Mouse (Mus musculus): ENCODE results near the gene Ptger1. TPM values are rescaled to one million over a fixed set of nuclear protein-coding genes. Genes with fewer than 3 reads are reported as not detected.

Ptger1 gene
- polyA plus RNA-seq, 1 experiment from 2014 or later, result 0.43 TPM

DNA sequence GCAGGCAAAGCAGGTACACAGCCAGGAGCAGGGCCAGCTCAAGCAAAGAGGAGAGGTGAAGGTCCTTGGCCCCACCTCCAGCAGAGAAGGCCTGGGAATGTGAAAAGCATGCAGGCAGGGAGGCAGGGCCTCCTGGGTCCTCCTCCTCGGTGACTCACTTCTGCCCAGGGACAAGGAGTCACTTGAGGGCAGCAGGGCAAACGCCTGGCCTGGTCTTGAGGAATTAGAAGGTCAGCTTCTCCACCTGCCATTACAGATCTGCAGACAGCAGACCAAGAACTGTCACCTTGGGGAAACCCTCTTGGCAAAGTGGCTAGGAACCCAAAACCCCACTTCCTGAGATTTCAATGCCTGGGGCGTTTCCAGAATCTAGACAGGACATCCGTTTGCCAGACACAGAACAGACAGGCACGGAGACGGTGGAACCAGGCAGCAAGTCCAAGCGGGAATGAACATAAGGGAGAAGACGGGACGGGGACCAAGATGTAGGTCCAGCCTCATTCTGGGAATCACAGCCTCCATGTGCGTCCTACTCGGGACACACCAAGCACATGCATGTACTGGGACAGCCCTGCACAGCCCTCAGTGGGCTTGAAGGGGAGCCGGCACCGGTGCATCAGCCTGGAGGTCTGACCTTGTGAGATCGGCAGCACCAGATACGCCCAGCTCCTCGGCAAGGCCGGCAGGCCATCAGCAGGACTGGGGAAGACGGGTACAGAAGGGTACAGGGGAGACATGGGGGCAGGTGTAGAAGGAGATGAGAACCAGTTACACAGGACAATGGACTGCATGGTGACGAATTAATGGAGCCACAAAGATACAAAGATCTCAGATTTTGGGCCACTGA lies 31.1 kb downstream of the Ptger1 start:
- peak overlapping the region; percentile 98 for H3K9ac ChIP-seq (ENCODE audit: low read length)
- WGBS, result 36% methylated on average over 19 of the region's 19 CpGs
- H3K27me3 ChIP-seq (ENCODE audit: control insufficient read depth, insufficient read depth, low read length), result no peaks in the 10 kb centered on the region
- H3K27ac ChIP-seq (ENCODE audit: low read length), result peak overlapping the region; percentile 87
- peak overlapping the region; percentile 90 for H3K4me3 ChIP-seq (ENCODE audit: low read length)
- no peak; the same call in 1 of the 2 replicates for ATAC-seq (replicated peaks; ENCODE audit: extremely low read depth, insufficient read depth, low FRiP score)
- peaks cover under 1% of the 10 kb centered on the region; the same call in 1 of the 2 replicates for H3K36me3 ChIP-seq (ENCODE audit: control insufficient read depth, insufficient read depth)
- H3K4me1 ChIP-seq (ENCODE audit: control insufficient read depth, insufficient read depth, low read length), result peaks cover 35% of the 10 kb centered on the region
- H3K4me2 ChIP-seq (ENCODE audit: low read depth, low read length), result peak overlapping the region; percentile 95
- H3K9me3 ChIP-seq (replicated peaks; ENCODE audit: control insufficient read depth, low read length), result no peaks in the 10 kb centered on the region

DNA sequence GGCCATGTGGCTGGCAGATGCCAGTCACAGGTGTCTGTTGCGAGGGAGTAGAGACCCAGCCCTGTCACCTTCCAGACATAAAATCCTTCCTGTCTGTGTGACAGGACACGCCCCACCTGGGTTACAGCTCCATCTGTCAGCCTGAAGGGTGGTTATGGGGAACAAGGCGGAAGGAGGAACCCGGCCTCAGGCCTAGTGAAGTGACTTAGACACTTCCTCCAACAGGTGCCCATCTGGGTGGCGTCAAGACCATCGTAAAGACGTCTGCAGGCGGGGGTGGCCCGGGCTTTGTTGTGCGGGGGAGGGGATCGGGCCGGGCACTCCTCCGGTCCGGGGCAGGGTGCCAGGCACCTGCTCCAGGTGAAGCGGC lies 31.8 kb downstream of the Ptger1 start:
- peak; percentile 26 for ATAC-seq (replicated peaks; ENCODE audit: extremely low read depth, insufficient read depth, low FRiP score)
- H3K9ac ChIP-seq (ENCODE audit: low read length), result peak overlapping the region; percentile 98
- peak overlapping the region; percentile 90 for H3K4me3 ChIP-seq (ENCODE audit: low read length)
- H3K4me1 ChIP-seq (ENCODE audit: control insufficient read depth, insufficient read depth, low read length), result peaks cover 35% of the 10 kb centered on the region
- peak overlapping the region; percentile 95 for H3K4me2 ChIP-seq (ENCODE audit: low read depth, low read length)
- H3K9me3 ChIP-seq (replicated peaks; ENCODE audit: control insufficient read depth, low read length), result no peaks in the 10 kb centered on the region
- no peaks in the 10 kb centered on the region for H3K36me3 ChIP-seq (ENCODE audit: control insufficient read depth, insufficient read depth)
- WGBS, result 7% methylated on average over 15 of the region's 15 CpGs
- no peaks in the 10 kb centered on the region for H3K27me3 ChIP-seq (ENCODE audit: control insufficient read depth, insufficient read depth, low read length)
- peak overlapping the region; percentile 87 for H3K27ac ChIP-seq (ENCODE audit: low read length)

DNA sequence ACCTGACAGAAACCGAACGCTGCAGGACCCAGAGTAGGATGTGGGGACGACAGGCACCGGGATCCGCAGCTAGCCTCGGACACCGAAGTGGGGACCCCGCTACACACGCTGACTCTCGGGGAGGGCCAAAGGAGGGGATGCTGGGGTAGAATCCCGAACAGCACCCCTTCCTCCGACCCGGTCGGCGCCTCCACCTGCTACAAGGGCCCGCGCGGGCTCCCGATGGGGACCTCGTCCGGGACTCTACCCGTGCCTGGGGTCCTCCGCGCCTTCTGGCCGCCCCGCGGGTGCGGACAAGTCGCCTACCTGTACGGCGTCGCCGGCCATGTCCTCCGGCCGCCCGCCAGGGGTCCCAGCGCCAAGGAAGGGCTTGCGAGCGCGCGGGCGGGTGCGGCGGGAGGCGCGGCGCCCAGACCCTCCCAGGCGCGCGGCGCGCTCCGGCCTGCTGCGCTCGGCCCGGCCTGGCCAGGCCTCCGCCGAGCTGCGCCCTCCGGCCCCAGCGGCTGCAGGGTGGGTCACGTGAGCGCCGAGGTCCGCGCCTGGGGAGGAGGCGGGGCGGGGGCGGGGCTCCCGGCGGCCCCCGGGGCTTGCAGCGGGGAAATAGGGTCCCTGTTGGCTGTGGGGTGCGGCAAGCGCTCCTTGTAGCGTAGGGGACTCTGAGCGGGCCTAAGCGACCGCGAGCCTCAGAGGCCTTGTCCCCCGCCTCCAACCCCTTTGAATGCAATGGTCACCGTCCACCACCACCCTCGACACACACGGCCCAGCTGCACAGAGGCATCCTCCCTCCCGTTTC lies 32.4 kb downstream of the Ptger1 start, which contains the start of gene Pkn1:
Pkn1 (minus strand) TSS at position 519 of the 793 bp plus-strand sequence.
- peak within 1 kb of the TSS; percentile 87 for H3K27ac ChIP-seq (ENCODE audit: low read length)
- WGBS, result under 1% methylated on average over 83 of the region's 85 CpGs
- peak; percentile 88 for ATAC-seq (replicated peaks; ENCODE audit: extremely low read depth, insufficient read depth, low FRiP score)
- no peaks in the 10 kb centered on the region for H3K27me3 ChIP-seq (ENCODE audit: control insufficient read depth, insufficient read depth, low read length)
- H3K9me3 ChIP-seq (replicated peaks; ENCODE audit: control insufficient read depth, low read length), result no peaks in the 10 kb centered on the region
- peak within 1 kb of the TSS; percentile 90 for H3K4me3 ChIP-seq (ENCODE audit: low read length)
- peak within 1 kb of the TSS; percentile 95 for H3K4me2 ChIP-seq (ENCODE audit: low read depth, low read length)
- H3K4me1 ChIP-seq (ENCODE audit: control insufficient read depth, insufficient read depth, low read length), result peaks cover 31% of the 10 kb centered on the region
- peak within 1 kb of the TSS; percentile 98 for H3K9ac ChIP-seq (ENCODE audit: low read length)
- H3K36me3 ChIP-seq (ENCODE audit: control insufficient read depth, insufficient read depth), result no peaks in the 10 kb centered on the region

DNA sequence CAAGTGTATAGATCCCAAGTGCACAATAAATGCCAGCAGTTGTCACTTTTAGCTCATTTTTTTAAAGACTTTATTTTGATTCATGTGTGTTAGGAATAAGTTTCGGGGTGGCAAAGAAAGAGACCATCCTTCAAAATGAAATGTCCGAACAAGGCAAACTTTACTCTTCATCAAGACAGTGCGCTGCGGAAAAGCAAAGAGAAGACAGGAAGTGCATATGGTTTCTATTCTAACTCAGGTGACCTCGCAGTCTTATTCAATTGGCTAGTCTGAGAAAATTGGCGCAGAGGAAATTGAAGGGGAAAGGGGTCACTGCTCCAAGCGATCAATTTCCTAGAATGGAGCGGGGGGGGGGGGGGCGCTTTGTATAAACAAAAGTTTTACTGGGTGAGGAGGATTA lies 33.1 kb downstream of the Ptger1 start:
- H3K36me3 ChIP-seq (ENCODE audit: control insufficient read depth, insufficient read depth), result no peaks in the 10 kb centered on the region
- peaks cover 30% of the 10 kb centered on the region for H3K4me1 ChIP-seq (ENCODE audit: control insufficient read depth, insufficient read depth, low read length)
- H3K9ac ChIP-seq (ENCODE audit: low read length), result peak overlapping the region; percentile 98
- no peaks in the 10 kb centered on the region for H3K9me3 ChIP-seq (replicated peaks; ENCODE audit: control insufficient read depth, low read length)
- 36% methylated on average over 9 of the region's 9 CpGs for WGBS
- ATAC-seq (replicated peaks; ENCODE audit: extremely low read depth, insufficient read depth, low FRiP score), result no peak
- peak overlapping the region; percentile 90 for H3K4me3 ChIP-seq (ENCODE audit: low read length)
- no peaks in the 10 kb centered on the region for H3K27me3 ChIP-seq (ENCODE audit: control insufficient read depth, insufficient read depth, low read length)
- H3K27ac ChIP-seq (ENCODE audit: low read length), result peak overlapping the region; percentile 87
- H3K4me2 ChIP-seq (ENCODE audit: low read depth, low read length), result peak overlapping the region; percentile 95

DNA sequence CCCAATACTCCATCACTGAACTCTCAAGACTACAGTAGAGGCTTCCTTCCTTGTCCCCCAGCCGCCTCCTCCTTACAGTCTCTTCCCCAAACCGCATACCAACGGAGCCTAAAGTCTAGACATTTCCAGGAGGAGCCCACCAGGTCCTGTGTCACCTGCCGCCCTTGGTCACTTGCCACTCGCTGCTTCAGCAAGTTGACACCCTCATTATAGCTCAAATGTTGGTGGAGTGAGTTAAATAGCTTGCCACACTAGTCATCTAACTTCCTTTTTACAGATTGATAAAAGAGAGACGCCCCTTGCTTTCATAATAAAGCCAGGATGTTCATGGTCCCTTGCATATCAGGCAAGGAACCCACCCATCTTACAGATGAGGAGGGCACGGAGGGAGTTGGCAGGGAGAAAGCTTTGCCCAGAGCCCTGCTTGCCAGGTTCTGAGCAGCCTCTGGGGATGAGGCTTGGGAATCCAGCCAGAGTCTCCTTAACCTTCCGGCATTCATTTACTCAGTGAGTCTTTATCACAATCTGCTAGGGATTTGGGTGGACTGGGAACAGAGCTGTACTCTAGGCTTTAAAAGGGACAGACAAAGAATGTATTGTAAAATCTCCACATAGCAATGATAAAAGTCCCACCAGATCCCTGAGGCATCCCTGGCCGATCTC lies 34.1 kb downstream of the Ptger1 start:
- Histone ChIP-seq H3K9ac (ENCODE audit: low read length) (no peak overlapping the region), H3K27me3 (ENCODE audit: control insufficient read depth, insufficient read depth, low read length) (no peaks in the 10 kb centered on the region), H3K4me3 (ENCODE audit: low read length) (no peak overlapping the region), H3K9me3 (replicated peaks; ENCODE audit: control insufficient read depth, low read length) (no peaks in the 10 kb centered on the region), H3K27ac (ENCODE audit: low read length) (peak overlapping the region; percentile 49), H3K36me3 (ENCODE audit: control insufficient read depth, insufficient read depth) (no peaks in the 10 kb centered on the region), H3K4me1 (ENCODE audit: control insufficient read depth, insufficient read depth, low read length) (peaks cover 30% of the 10 kb centered on the region), H3K4me2 (ENCODE audit: low read depth, low read length) (no peak overlapping the region)
- no peak for ATAC-seq (replicated peaks; ENCODE audit: extremely low read depth, insufficient read depth, low FRiP score)
- 56% methylated on average over 9 of the region's 9 CpGs for WGBS

DNA sequence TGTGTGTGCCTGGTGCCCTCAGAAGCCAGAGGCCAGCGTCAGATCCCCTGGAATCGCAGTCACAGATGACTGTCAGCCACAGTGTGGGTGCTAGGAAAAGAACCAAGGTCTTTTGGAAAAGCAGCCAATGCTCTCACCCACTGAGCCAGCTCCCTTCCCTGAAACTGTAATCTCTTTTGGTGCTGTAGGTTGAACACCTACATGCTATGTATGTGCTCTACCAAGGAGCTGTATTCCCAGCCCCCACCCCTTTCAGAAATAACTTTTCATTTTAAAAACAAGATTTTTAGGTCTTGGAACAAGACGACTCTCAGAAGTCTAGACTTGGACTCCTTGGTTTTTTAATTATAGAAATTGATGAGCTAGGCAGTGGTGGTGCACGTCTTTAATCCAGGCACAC lies 36.9 kb downstream of the Ptger1 start:
- peaks cover 12% of the 10 kb centered on the region for H3K4me1 ChIP-seq (ENCODE audit: control insufficient read depth, insufficient read depth, low read length)
- H3K9ac ChIP-seq (ENCODE audit: low read length), result no peak overlapping the region
- H3K27ac ChIP-seq (ENCODE audit: low read length), result no peak overlapping the region
- H3K4me2 ChIP-seq (ENCODE audit: low read depth, low read length), result no peak overlapping the region
- H3K4me3 ChIP-seq (ENCODE audit: low read length), result no peak overlapping the region
- no peaks in the 10 kb centered on the region for H3K36me3 ChIP-seq (ENCODE audit: control insufficient read depth, insufficient read depth)
- no peaks in the 10 kb centered on the region for H3K27me3 ChIP-seq (ENCODE audit: control insufficient read depth, insufficient read depth, low read length)
- no peaks in the 10 kb centered on the region for H3K9me3 ChIP-seq (replicated peaks; ENCODE audit: control insufficient read depth, low read length)
- WGBS, result 82% methylated on average over 4 of the region's 4 CpGs
- no peak for ATAC-seq (replicated peaks; ENCODE audit: extremely low read depth, insufficient read depth, low FRiP score)

DNA sequence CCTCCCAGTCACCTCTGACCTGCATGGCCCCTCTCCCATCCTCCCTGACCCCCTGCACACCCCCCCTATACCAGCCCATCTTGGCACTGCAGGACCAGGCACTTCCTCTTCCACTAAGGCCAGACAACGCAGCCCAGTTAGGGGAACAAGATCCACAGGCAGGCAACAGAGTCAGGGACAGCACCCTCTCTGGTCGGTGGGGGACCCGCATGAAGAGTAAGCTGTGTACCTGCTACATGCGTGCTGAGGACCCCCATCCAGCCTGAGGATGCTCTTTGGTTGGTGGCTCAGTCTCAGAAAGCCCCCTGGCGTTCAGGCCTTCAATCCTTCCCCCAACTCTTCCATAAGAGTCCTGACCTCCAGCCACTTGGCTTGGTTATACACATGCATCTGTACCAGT lies 39.9 kb downstream of the Ptger1 start:
- Histone ChIP-seq H3K4me2 (ENCODE audit: low read depth, low read length) (no peak overlapping the region), H3K36me3 (ENCODE audit: control insufficient read depth, insufficient read depth) (no peaks in the 10 kb centered on the region), H3K9ac (ENCODE audit: low read length) (no peak overlapping the region), H3K27me3 (ENCODE audit: control insufficient read depth, insufficient read depth, low read length) (no peaks in the 10 kb centered on the region), H3K27ac (ENCODE audit: low read length) (no peak overlapping the region), H3K9me3 (replicated peaks; ENCODE audit: control insufficient read depth, low read length) (no peaks in the 10 kb centered on the region), H3K4me1 (ENCODE audit: control insufficient read depth, insufficient read depth, low read length) (no peaks in the 10 kb centered on the region), H3K4me3 (ENCODE audit: low read length) (no peak overlapping the region)
- WGBS, result 66% methylated on average over 5 of the region's 5 CpGs
- ATAC-seq (replicated peaks; ENCODE audit: extremely low read depth, insufficient read depth, low FRiP score), result no peak

DNA sequence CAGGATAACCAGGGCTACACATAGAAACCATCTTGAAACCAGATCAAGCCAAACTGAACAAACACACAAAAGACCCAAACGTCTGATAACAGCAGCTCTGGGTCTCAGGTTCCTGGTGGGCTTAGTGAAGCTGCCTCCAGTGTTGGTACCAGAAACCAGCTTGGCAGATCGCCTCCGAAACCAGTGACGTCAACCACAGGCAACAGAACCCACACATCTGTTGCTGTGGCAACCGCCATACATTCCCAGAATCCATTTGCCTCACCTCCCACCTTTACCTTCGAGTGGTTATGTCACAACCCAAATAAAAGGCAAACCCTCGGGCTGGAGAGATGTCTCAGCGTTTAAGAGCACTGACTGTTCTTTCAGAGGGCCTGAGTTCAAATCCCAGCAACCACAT lies 41.1 kb downstream of the Ptger1 start:
- H3K27ac ChIP-seq (ENCODE audit: low read length), result no peak overlapping the region
- ATAC-seq (replicated peaks; ENCODE audit: extremely low read depth, insufficient read depth, low FRiP score), result no peak
- WGBS, result 72% methylated on average over 8 of the region's 8 CpGs
- H3K4me3 ChIP-seq (ENCODE audit: low read length), result no peak overlapping the region
- H3K9me3 ChIP-seq (replicated peaks; ENCODE audit: control insufficient read depth, low read length), result no peaks in the 10 kb centered on the region
- no peaks in the 10 kb centered on the region for H3K27me3 ChIP-seq (ENCODE audit: control insufficient read depth, insufficient read depth, low read length)
- H3K4me1 ChIP-seq (ENCODE audit: control insufficient read depth, insufficient read depth, low read length), result no peaks in the 10 kb centered on the region
- H3K9ac ChIP-seq (ENCODE audit: low read length), result no peak overlapping the region
- no peak overlapping the region for H3K4me2 ChIP-seq (ENCODE audit: low read depth, low read length)
- no peaks in the 10 kb centered on the region for H3K36me3 ChIP-seq (ENCODE audit: control insufficient read depth, insufficient read depth)

Data from heart, embryonic 16.5 days (tissue).